Comparison of ENCODE assay signal across 18 mouse cellular contexts in the genomic region with DNA sequence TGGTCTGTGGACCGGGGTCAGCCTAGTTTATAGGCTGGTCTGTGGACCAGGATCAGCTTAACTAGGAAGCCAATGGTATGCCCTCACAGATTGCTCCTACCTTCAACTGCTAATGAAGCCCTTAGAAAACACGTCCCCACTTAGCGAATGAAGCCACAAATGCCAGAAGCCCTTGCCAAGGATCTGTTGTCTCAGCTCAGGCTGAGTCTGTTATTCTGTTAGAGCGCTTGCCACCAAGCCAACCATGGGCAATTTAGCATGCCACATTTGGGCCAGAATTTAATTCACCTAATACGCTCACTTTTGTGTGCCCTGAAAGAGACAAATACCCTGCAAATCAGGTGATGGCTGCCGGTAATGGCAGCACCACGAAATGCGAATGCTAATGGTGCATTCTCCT. TPM values are rescaled to one million over a fixed set of nuclear protein-coding genes. Genes with fewer than 3 reads are reported as not detected.
A peak's percentile ranks its signal among the peaks of the same experiment; 100 is the strongest.
DNase-seq lines count a peak whose midpoint lies in the region; ATAC-seq and TF ChIP-seq lines count a peak whose summit lies in the region.
"Had no signal": no experiment of that assay in that cellular context is flagged by ENCODE, and none has a peak within 500 bp of the region (broad histone marks: within the 10 kb centered on the region; RNA-seq: fewer than 3 reads in every experiment).

No protein-coding gene starts in this region.

- H3K27ac ChIP-seq in forebrain, embryonic 13.5 days = peak overlapping the region; percentile 54
- no peak overlapping the region for H3K27ac ChIP-seq in forebrain, embryonic 11.5 days (ENCODE audit: low read depth, low read length)
- no peak overlapping the region for H3K27ac ChIP-seq in hindbrain, postnatal 0 days
- no peak overlapping the region for H3K27ac ChIP-seq in hindbrain, embryonic 14.5 days
- H3K27ac ChIP-seq in neural tube, embryonic 15.5 days (replicated peaks) = peak overlapping the region; percentile 30; the same call in 1 of the 2 replicates
- H3K27ac ChIP-seq in heart, embryonic 12.5 days (ENCODE audit: poor library complexity, severe bottlenecking) = no peak overlapping the region
- H3K27ac ChIP-seq: embryonic facial prominence, embryonic 10.5 days; heart, embryonic 13.5 days had no signal

- TF ChIP-seq CTCF in hindbrain, postnatal 0 days (IDR thresholded peaks at IDR 0.05; ENCODE audit: low read depth) = no peak

- H3K9ac ChIP-seq in forebrain, embryonic 13.5 days = no peak overlapping the region
- no peak overlapping the region for H3K9ac ChIP-seq in forebrain, embryonic 11.5 days (ENCODE audit: low read length)
- no peak overlapping the region for H3K9ac ChIP-seq in hindbrain, postnatal 0 days (replicated peaks; ENCODE audit: low read length)
- no peak overlapping the region for H3K9ac ChIP-seq in hindbrain, embryonic 14.5 days
- no peak overlapping the region for H3K9ac ChIP-seq in neural tube, embryonic 15.5 days (replicated peaks)
- no peak overlapping the region for H3K9ac ChIP-seq in heart, embryonic 12.5 days
- H3K9ac ChIP-seq: heart, embryonic 13.5 days had no signal

- no peak overlapping the region for H3K4me2 ChIP-seq in forebrain, embryonic 13.5 days
- no peak overlapping the region for H3K4me2 ChIP-seq in forebrain, embryonic 11.5 days (ENCODE audit: low read depth, low read length, severe bottlenecking)
- no peak overlapping the region for H3K4me2 ChIP-seq in hindbrain, postnatal 0 days (ENCODE audit: low read depth, low read length)
- H3K4me2 ChIP-seq in hindbrain, embryonic 14.5 days (replicated peaks) = no peak overlapping the region
- H3K4me2 ChIP-seq in neural tube, embryonic 15.5 days = no peak overlapping the region
- H3K4me2 ChIP-seq in heart, embryonic 12.5 days = no peak overlapping the region
- H3K4me2 ChIP-seq: heart, embryonic 13.5 days had no signal

- no peak for DNase-seq in forebrain, embryonic 11.5 days (ENCODE audit: low spot score)
- peak; percentile 54 for DNase-seq in hindbrain, postnatal 0 days (ENCODE audit: low spot score)
- no peak for DNase-seq in hindbrain, embryonic 14.5 days (ENCODE audit: low spot score)
- no peak for DNase-seq in neural tube, embryonic 10.5 days (ENCODE audit: extremely low spot score, low spot score)
- DNase-seq: adrenal gland, adult 2 months; adrenal gland, postnatal 25 days; cerebellum, adult 2 months; gastrocnemius, postnatal 25 days; heart, postnatal 36 days; kidney, adult 2 months had no signal

- no peaks in the 10 kb centered on the region for H3K27me3 ChIP-seq in forebrain, embryonic 13.5 days
- no peaks in the 10 kb centered on the region for H3K27me3 ChIP-seq in forebrain, embryonic 11.5 days (ENCODE audit: control insufficient read depth, insufficient read depth, low read length)
- no peaks in the 10 kb centered on the region for H3K27me3 ChIP-seq in hindbrain, postnatal 0 days (ENCODE audit: insufficient read depth, low read length)
- no peaks in the 10 kb centered on the region for H3K27me3 ChIP-seq in hindbrain, embryonic 14.5 days (ENCODE audit: control insufficient read depth, insufficient read depth, low read length)
- H3K27me3 ChIP-seq in neural tube, embryonic 15.5 days (replicated peaks) = no peaks in the 10 kb centered on the region
- H3K27me3 ChIP-seq in heart, embryonic 12.5 days (replicated peaks) = no peaks in the 10 kb centered on the region
- H3K27me3 ChIP-seq: CH12.LX; heart, embryonic 13.5 days had no signal

- 54% methylated on average over 8 of the region's 8 CpGs for WGBS in forebrain, embryonic 13.5 days
- 87% methylated on average over 8 of the region's 8 CpGs for WGBS in forebrain, embryonic 11.5 days
- WGBS in hindbrain, postnatal 0 days = 58% methylated on average over 8 of the region's 8 CpGs
- WGBS in hindbrain, embryonic 14.5 days = 72% methylated on average over 8 of the region's 8 CpGs
- WGBS in neural tube, embryonic 15.5 days = 68% methylated on average over 8 of the region's 8 CpGs
- 83% methylated on average over 8 of the region's 8 CpGs for WGBS in heart, embryonic 12.5 days

- ATAC-seq in forebrain, embryonic 13.5 days = peak; percentile 46
- no peak for ATAC-seq in forebrain, embryonic 11.5 days (replicated peaks; ENCODE audit: low FRiP score)
- ATAC-seq in hindbrain, postnatal 0 days = no peak
- ATAC-seq in hindbrain, embryonic 14.5 days (ENCODE audit: low FRiP score) = no peak
- no peak for ATAC-seq in neural tube, embryonic 15.5 days (ENCODE audit: low FRiP score)
- ATAC-seq in heart, embryonic 12.5 days (ENCODE audit: insufficient number of reproducible peaks, low FRiP score) = no peak
- ATAC-seq: intestine, embryonic 16.5 days had no signal

- H3K4me3 ChIP-seq in forebrain, embryonic 13.5 days = no peak overlapping the region
- H3K4me3 ChIP-seq in forebrain, embryonic 11.5 days (ENCODE audit: low read depth, low read length) = no peak overlapping the region
- H3K4me3 ChIP-seq in hindbrain, postnatal 0 days (ENCODE audit: low read length) = no peak overlapping the region
- no peak overlapping the region for H3K4me3 ChIP-seq in hindbrain, embryonic 14.5 days (replicated peaks; ENCODE audit: low read length)
- no peak overlapping the region for H3K4me3 ChIP-seq in neural tube, embryonic 15.5 days (replicated peaks)
- no peak overlapping the region for H3K4me3 ChIP-seq in heart, embryonic 12.5 days
- H3K4me3 ChIP-seq: embryonic facial prominence, embryonic 10.5 days; heart, embryonic 13.5 days had no signal

- H3K36me3 ChIP-seq in forebrain, embryonic 13.5 days (ENCODE audit: poor library complexity, severe bottlenecking) = no peaks in the 10 kb centered on the region
- H3K36me3 ChIP-seq in forebrain, embryonic 11.5 days (ENCODE audit: control insufficient read depth, insufficient read depth, low read length) = no peaks in the 10 kb centered on the region
- H3K36me3 ChIP-seq in hindbrain, postnatal 0 days (ENCODE audit: insufficient read depth, low read length) = no peaks in the 10 kb centered on the region
- H3K36me3 ChIP-seq in hindbrain, embryonic 14.5 days (replicated peaks; ENCODE audit: control insufficient read depth, insufficient read depth) = no peaks in the 10 kb centered on the region
- H3K36me3 ChIP-seq in neural tube, embryonic 15.5 days = no peaks in the 10 kb centered on the region
- no peaks in the 10 kb centered on the region for H3K36me3 ChIP-seq in heart, embryonic 12.5 days
- H3K36me3 ChIP-seq: embryonic facial prominence, embryonic 10.5 days; heart, embryonic 13.5 days had no signal

- H3K4me1 ChIP-seq in forebrain, embryonic 13.5 days = peaks cover 52% of the 10 kb centered on the region
- H3K4me1 ChIP-seq in forebrain, embryonic 11.5 days (replicated peaks; ENCODE audit: control insufficient read depth, insufficient read depth, low read length) = peaks cover 20% of the 10 kb centered on the region; the same call in 1 of the 2 replicates
- H3K4me1 ChIP-seq in hindbrain, postnatal 0 days (ENCODE audit: insufficient read depth, low read length) = no peaks in the 10 kb centered on the region
- H3K4me1 ChIP-seq in hindbrain, embryonic 14.5 days (replicated peaks; ENCODE audit: control insufficient read depth, insufficient read depth, low read length) = no peaks in the 10 kb centered on the region; the same call in 1 of the 2 replicates
- H3K4me1 ChIP-seq in neural tube, embryonic 15.5 days = peaks cover 8% of the 10 kb centered on the region
- H3K4me1 ChIP-seq in heart, embryonic 12.5 days (replicated peaks) = peaks cover 19% of the 10 kb centered on the region

- no peaks in the 10 kb centered on the region for H3K9me3 ChIP-seq in forebrain, embryonic 13.5 days (replicated peaks)
- H3K9me3 ChIP-seq in forebrain, embryonic 11.5 days (ENCODE audit: control insufficient read depth, low read length) = no peaks in the 10 kb centered on the region
- H3K9me3 ChIP-seq in hindbrain, postnatal 0 days (ENCODE audit: low read length) = no peaks in the 10 kb centered on the region
- no peaks in the 10 kb centered on the region for H3K9me3 ChIP-seq in hindbrain, embryonic 14.5 days (ENCODE audit: control insufficient read depth, low read length)
- H3K9me3 ChIP-seq in neural tube, embryonic 15.5 days (replicated peaks) = no peaks in the 10 kb centered on the region
- 0 out of 2 replicates have a peak, but pooled peaks cover 4% of the 10 kb centered on the region for H3K9me3 ChIP-seq in heart, embryonic 12.5 days (replicated peaks)
- H3K9me3 ChIP-seq: embryonic facial prominence, embryonic 10.5 days; heart, embryonic 13.5 days had no signal

RNA-seq across cellular contexts. Expression of a gene that starts 20.4 kb away (rescaled TPM):
- 3.6 and 3.7 TPM in 2 replicates for polyA plus RNA-seq in forebrain, embryonic 13.5 days (2015; fragmentation: Nextera tagmentation; extraction: Ambion mirVana)
- 12.2 and 15.2 TPM in 2 replicates for polyA plus RNA-seq in forebrain, embryonic 11.5 days (2014; fragmentation: Nextera tagmentation; extraction: Ambion mirVana)
- total RNA-seq in hindbrain, postnatal 0 days (2014; rRNA removed) = 9.7 and 18.9 TPM in 2 replicates
- polyA plus RNA-seq in hindbrain, postnatal 0 days (2015; fragmentation: Nextera tagmentation; extraction: Ambion mirVana) = 1.1 and 1.2 TPM in 2 replicates
- 2.3 and 2.6 TPM in 2 replicates for polyA plus RNA-seq in hindbrain, embryonic 14.5 days (2014; fragmentation: Nextera tagmentation; extraction: Ambion mirVana)
- 1.8 and 2.3 TPM in 2 replicates for polyA plus RNA-seq in neural tube, embryonic 15.5 days (2015; fragmentation: Nextera tagmentation; extraction: Ambion mirVana)
- polyA plus RNA-seq in heart, embryonic 12.5 days (2016; fragmentation: Nextera tagmentation; extraction: Ambion mirVana) = 19.7 and 22.2 TPM in 2 replicates
- total RNA-seq: granulocyte monocyte progenitor cell, adult 5-6 weeks had no signal

RNA-seq across cellular contexts. Expression of a gene that starts 28.6 kb away (rescaled TPM):
- 0.47 and 0.99 TPM in 2 replicates for polyA plus RNA-seq in forebrain, embryonic 13.5 days (2015; fragmentation: Nextera tagmentation; extraction: Ambion mirVana)
- polyA plus RNA-seq in forebrain, embryonic 11.5 days (2014; fragmentation: Nextera tagmentation; extraction: Ambion mirVana) = 1.0 and 1.2 TPM in 2 replicates
- total RNA-seq in hindbrain, postnatal 0 days (2014; rRNA removed) = 0.26 and 0.72 TPM in 2 replicates
- 0.23 and 0.28 TPM in 2 replicates for polyA plus RNA-seq in hindbrain, postnatal 0 days (2015; fragmentation: Nextera tagmentation; extraction: Ambion mirVana)
- polyA plus RNA-seq in hindbrain, embryonic 14.5 days (2014; fragmentation: Nextera tagmentation; extraction: Ambion mirVana) = 0.78 and 1.0 TPM in 2 replicates
- polyA plus RNA-seq in neural tube, embryonic 15.5 days (2015; fragmentation: Nextera tagmentation; extraction: Ambion mirVana) = 0.31 and 0.54 TPM in 2 replicates
- 1.1 and 1.2 TPM in 2 replicates for polyA plus RNA-seq in heart, embryonic 12.5 days (2016; fragmentation: Nextera tagmentation; extraction: Ambion mirVana)
- total RNA-seq: CH12.LX; heart, postnatal 36 days had no signal

Comparison
In these comparisons a context has a peak if more than half of its experiments do, and no peak if none do; other contexts are left out.
1. H3K27ac ChIP-seq: peak in forebrain, embryonic 13.5 days (single experiment) and neural tube, embryonic 15.5 days (single experiment); none in forebrain, embryonic 11.5 days (single experiment), hindbrain, postnatal 0 days (single experiment), hindbrain, embryonic 14.5 days (single experiment) and heart, embryonic 12.5 days (single experiment).